Mouse (Mus musculus): ENCODE results near the gene H2-T23. TPM values are rescaled to one million over a fixed set of nuclear protein-coding genes. Genes with fewer than 3 reads are reported as not detected.

The H2-T23 gene
- polyA plus RNA-seq, 1 experiment from 2014 or later = 24.0 TPM

- H3K9ac ChIP-seq = peak overlapping the region; percentile 78
- WGBS (ENCODE audit: insufficient replicate concordance) = under 1% methylated on average over 29 of the region's 29 CpGs
- no peak for DNase-seq
- peak; percentile 14 for ATAC-seq (ENCODE audit: low read depth)
- no peaks in the 10 kb centered on the region for H3K9me3 ChIP-seq (replicated peaks)
- H3K27me3 ChIP-seq = no peaks in the 10 kb centered on the region
- peaks cover 34% of the 10 kb centered on the region for H3K36me3 ChIP-seq
- H3K4me2 ChIP-seq = peak overlapping the region; percentile 98
- H3K27ac ChIP-seq = peak overlapping the region; percentile 81
- peak overlapping the region; percentile 76 for H3K4me3 ChIP-seq (replicated peaks)
- H3K4me1 ChIP-seq (replicated peaks) = peaks cover 38% of the 10 kb centered on the region
These were observed 52.3 kb downstream of the H2-T23 start for GRCm38 (mm10) chr17:35980363-35980754.

Other genes starting within 250 kb of the H2-T23 start
- 21.6 and 23.2 TPM in 2 replicates for gene Ier3, start 211.2 kb downstream of the H2-T23 start, polyA plus RNA-seq (2015; fragmentation: Nextera tagmentation; extraction: Ambion mirVana)
- 38.2 and 38.5 TPM in 2 replicates for gene Flot1, start 209.6 kb downstream of the H2-T23 start, polyA plus RNA-seq (2015; fragmentation: Nextera tagmentation; extraction: Ambion mirVana)
- gene Tubb5, start 194.5 kb downstream of the H2-T23 start, polyA plus RNA-seq (2015; fragmentation: Nextera tagmentation; extraction: Ambion mirVana) = 520 and 547 TPM in 2 replicates
- gene Mdc1, start 191.3 kb downstream of the H2-T23 start, polyA plus RNA-seq (2015; fragmentation: Nextera tagmentation; extraction: Ambion mirVana) = 8.0 and 8.8 TPM in 2 replicates
- gene Nrm, start 171.5 kb downstream of the H2-T23 start, polyA plus RNA-seq (2015; fragmentation: Nextera tagmentation; extraction: Ambion mirVana) = 23.0 and 25.4 TPM in 2 replicates
- gene Ppp1r18, start 167.3 kb downstream of the H2-T23 start, polyA plus RNA-seq (2015; fragmentation: Nextera tagmentation; extraction: Ambion mirVana) = 8.0 and 11.8 TPM in 2 replicates
- gene Dhx16, start 153.0 kb downstream of the H2-T23 start, polyA plus RNA-seq (2015; fragmentation: Nextera tagmentation; extraction: Ambion mirVana) = 35.2 and 40.3 TPM in 2 replicates
- gene 2310061I04Rik, start 135.4 kb downstream of the H2-T23 start, polyA plus RNA-seq (2015; fragmentation: Nextera tagmentation; extraction: Ambion mirVana) = 14.3 and 15.1 TPM in 2 replicates
- 9.3 and 9.9 TPM in 2 replicates for gene Atat1, start 122.8 kb downstream of the H2-T23 start, polyA plus RNA-seq (2015; fragmentation: Nextera tagmentation; extraction: Ambion mirVana)
- 105 and 106 TPM in 2 replicates for gene Mrps18b, start 116.5 kb downstream of the H2-T23 start, polyA plus RNA-seq (2015; fragmentation: Nextera tagmentation; extraction: Ambion mirVana)
- gene Ppp1r10, start 116.4 kb downstream of the H2-T23 start, polyA plus RNA-seq (2015; fragmentation: Nextera tagmentation; extraction: Ambion mirVana) = 19.4 and 27.5 TPM in 2 replicates
- 81.3 and 110 TPM in 2 replicates for gene Abcf1, start 63.1 kb downstream of the H2-T23 start, polyA plus RNA-seq (2015; fragmentation: Nextera tagmentation; extraction: Ambion mirVana)
- 14.6 and 15.2 TPM in 2 replicates for gene Gnl1, start 53.0 kb downstream of the H2-T23 start, polyA plus RNA-seq (2015; fragmentation: Nextera tagmentation; extraction: Ambion mirVana)
- gene Prr3, start 52.6 kb downstream of the H2-T23 start, polyA plus RNA-seq (2015; fragmentation: Nextera tagmentation; extraction: Ambion mirVana) = 8.3 and 8.7 TPM in 2 replicates
- 5.2 and 5.7 TPM in 2 replicates for gene H2-T24, start 12.3 kb downstream of the H2-T23 start, polyA plus RNA-seq (2015; fragmentation: Nextera tagmentation; extraction: Ambion mirVana)
- 9.2 and 9.4 TPM in 2 replicates for gene H2-T22, start 9.9 kb upstream of the H2-T23 start, polyA plus RNA-seq (2015; fragmentation: Nextera tagmentation; extraction: Ambion mirVana)
- not detected in 2 replicates for gene Gm6034, start 10.1 kb upstream of the H2-T23 start, polyA plus RNA-seq (2015; fragmentation: Nextera tagmentation; extraction: Ambion mirVana)
- gene Gm11127, start 25.5 kb upstream of the H2-T23 start, polyA plus RNA-seq (2015; fragmentation: Nextera tagmentation; extraction: Ambion mirVana) = 0.08 TPM in 1 of 2 replicates, not detected in the other
- gene Gm19684, start 88.8 kb upstream of the H2-T23 start, polyA plus RNA-seq (2015; fragmentation: Nextera tagmentation; extraction: Ambion mirVana) = not detected in 2 replicates
- gene Gm7030, start 96.6 kb upstream of the H2-T23 start, polyA plus RNA-seq (2015; fragmentation: Nextera tagmentation; extraction: Ambion mirVana) = not detected in 2 replicates
- gene Gm8909, start 135.7 kb upstream of the H2-T23 start, polyA plus RNA-seq (2015; fragmentation: Nextera tagmentation; extraction: Ambion mirVana) = not detected in 2 replicates
- gene H2-T3, start 157.4 kb upstream of the H2-T23 start, polyA plus RNA-seq (2015; fragmentation: Nextera tagmentation; extraction: Ambion mirVana) = not detected in 2 replicates
- 60.0 and 75.1 TPM in 2 replicates for gene Rpp21, start 225.2 kb upstream of the H2-T23 start, polyA plus RNA-seq (2015; fragmentation: Nextera tagmentation; extraction: Ambion mirVana)
- 6.1 and 6.7 TPM in 2 replicates for gene Trim39, start 239.4 kb upstream of the H2-T23 start, polyA plus RNA-seq (2015; fragmentation: Nextera tagmentation; extraction: Ambion mirVana)